ENCODE assay signal across 18 mouse cellular contexts in the genomic region with DNA sequence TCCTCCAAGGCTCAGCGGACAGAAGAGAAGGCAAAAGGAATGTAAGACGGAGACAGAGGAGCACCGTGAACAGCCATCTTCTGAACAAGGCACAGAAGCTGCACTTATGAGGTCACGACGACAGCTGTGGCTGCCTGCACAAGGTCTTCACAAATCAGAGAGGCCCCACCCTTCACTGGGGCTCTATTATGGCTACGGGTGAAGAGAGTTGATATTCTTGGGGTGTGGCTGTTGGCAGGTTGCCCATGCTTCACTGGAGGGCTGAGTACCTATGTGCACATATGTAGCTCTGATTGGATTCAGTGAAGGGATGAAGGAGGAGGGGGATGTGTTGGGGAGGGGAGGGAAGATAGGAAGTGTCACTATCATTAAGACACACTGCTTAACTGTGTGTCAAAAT. TPM values are rescaled to one million over a fixed set of nuclear protein-coding genes. Genes with fewer than 3 reads are reported as not detected.
DNase-seq lines count a peak whose midpoint lies in the region; ATAC-seq lines count a peak whose summit lies in the region.
"Had no signal": no experiment of that assay in that cellular context is flagged by ENCODE, and none has a peak within 500 bp of the region (broad histone marks: within the 10 kb centered on the region; RNA-seq: fewer than 3 reads in every experiment).

No protein-coding gene starts in this region.

- H3K4me1 ChIP-seq in heart, embryonic 16.5 days (ENCODE audit: control insufficient read depth, insufficient read depth, low read length) = peaks cover 12% of the 10 kb centered on the region
- H3K4me1 ChIP-seq in intestine, embryonic 15.5 days (replicated peaks) = peaks cover 15% of the 10 kb centered on the region
- no peaks in the 10 kb centered on the region for H3K4me1 ChIP-seq in hindbrain, embryonic 14.5 days (replicated peaks; ENCODE audit: control insufficient read depth, insufficient read depth, low read length)
- H3K4me1 ChIP-seq: midbrain, embryonic 15.5 days had no signal

- H3K27ac ChIP-seq in heart, embryonic 16.5 days (ENCODE audit: low read length) = peak overlapping the region; percentile 31
- H3K27ac ChIP-seq in intestine, embryonic 15.5 days = peak overlapping the region; percentile 66
- peak overlapping the region; percentile 79 for H3K27ac ChIP-seq in macrophage
- H3K27ac ChIP-seq in hindbrain, embryonic 14.5 days = no peak overlapping the region
- H3K27ac ChIP-seq: embryonic facial prominence, embryonic 13.5 days; heart, embryonic 10.5 days; midbrain, embryonic 15.5 days had no signal

- no peak for DNase-seq in heart, adult 18-20 months
- DNase-seq in MN1 (ENCODE audit: low spot score) = peak; percentile 46
- DNase-seq in right cerebral cortex, postnatal 36 days (ENCODE audit: low spot score in 2 of 2) = no peak
- DNase-seq in hindbrain, embryonic 14.5 days (ENCODE audit: low spot score) = no peak
- no peak for DNase-seq in ovary, adult 18-20 months (ENCODE audit: low spot score)
- DNase-seq: adrenal gland, postnatal 25 days; cerebellum, adult 9-11 months; kidney, adult 11 months; right cerebral cortex, postnatal 4 days had no signal

- H3K27me3 ChIP-seq in heart, embryonic 16.5 days (ENCODE audit: control insufficient read depth, insufficient read depth, low read length) = no peaks in the 10 kb centered on the region; the same call in 1 of the 2 replicates
- H3K27me3 ChIP-seq in intestine, embryonic 15.5 days (replicated peaks) = no peaks in the 10 kb centered on the region
- no peaks in the 10 kb centered on the region for H3K27me3 ChIP-seq in hindbrain, embryonic 14.5 days (ENCODE audit: control insufficient read depth, insufficient read depth, low read length)
- H3K27me3 ChIP-seq: embryonic facial prominence, embryonic 13.5 days; midbrain, embryonic 15.5 days had no signal

- H3K9ac ChIP-seq in heart, embryonic 16.5 days (ENCODE audit: low read length) = no peak overlapping the region
- H3K9ac ChIP-seq in intestine, embryonic 15.5 days = no peak overlapping the region
- no peak overlapping the region for H3K9ac ChIP-seq in hindbrain, embryonic 14.5 days
- H3K9ac ChIP-seq: embryonic facial prominence, embryonic 13.5 days; midbrain, embryonic 15.5 days had no signal

- WGBS in heart, embryonic 16.5 days = 55% methylated on average over 6 of the region's 6 CpGs
- 48% methylated on average over 6 of the region's 6 CpGs for WGBS in intestine, embryonic 15.5 days
- 64% methylated on average over 6 of the region's 6 CpGs for WGBS in macrophage (ENCODE audit: missing documents)
- 77% methylated on average over 6 of the region's 6 CpGs for WGBS in hindbrain, embryonic 14.5 days

- no peak for ATAC-seq in heart, embryonic 16.5 days (replicated peaks; ENCODE audit: extremely low read depth, insufficient read depth, low FRiP score)
- ATAC-seq in intestine, embryonic 15.5 days = peak; percentile 83
- no peak for ATAC-seq in hindbrain, embryonic 14.5 days (ENCODE audit: low FRiP score)
- ATAC-seq: CD4-positive, CD25-positive, alpha-beta regulatory T cell, adult 4 months; midbrain, embryonic 15.5 days had no signal

- no peak overlapping the region for H3K4me2 ChIP-seq in heart, embryonic 16.5 days (ENCODE audit: low read depth, low read length)
- H3K4me2 ChIP-seq in intestine, embryonic 15.5 days (replicated peaks) = peak overlapping the region; percentile 10; the same call in 1 of the 2 replicates
- H3K4me2 ChIP-seq in hindbrain, embryonic 14.5 days (replicated peaks) = no peak overlapping the region
- H3K4me2 ChIP-seq: embryonic facial prominence, embryonic 13.5 days; midbrain, embryonic 15.5 days had no signal

- H3K9me3 ChIP-seq in heart, embryonic 16.5 days (replicated peaks; ENCODE audit: control insufficient read depth, low read length) = no peaks in the 10 kb centered on the region
- no peaks in the 10 kb centered on the region for H3K9me3 ChIP-seq in intestine, embryonic 15.5 days
- H3K9me3 ChIP-seq in hindbrain, embryonic 14.5 days (ENCODE audit: control insufficient read depth, low read length) = no peaks in the 10 kb centered on the region
- H3K9me3 ChIP-seq: embryonic facial prominence, embryonic 13.5 days; heart, embryonic 10.5 days; midbrain, embryonic 15.5 days had no signal

- H3K36me3 ChIP-seq in heart, embryonic 16.5 days (ENCODE audit: control insufficient read depth, insufficient read depth) = no peaks in the 10 kb centered on the region
- no peaks in the 10 kb centered on the region for H3K36me3 ChIP-seq in intestine, embryonic 15.5 days
- H3K36me3 ChIP-seq in macrophage (ENCODE audit: inconsistent target) = no peaks in the 10 kb centered on the region
- no peaks in the 10 kb centered on the region for H3K36me3 ChIP-seq in hindbrain, embryonic 14.5 days (replicated peaks; ENCODE audit: control insufficient read depth, insufficient read depth)
- H3K36me3 ChIP-seq: embryonic facial prominence, embryonic 13.5 days; heart, embryonic 10.5 days; midbrain, embryonic 15.5 days had no signal

- no peaks in the 10 kb centered on the region for H3K79me2 ChIP-seq in macrophage (ENCODE audit: inconsistent target)

- no peak overlapping the region for H3K4me3 ChIP-seq in heart, embryonic 16.5 days (ENCODE audit: low read length)
- H3K4me3 ChIP-seq in intestine, embryonic 15.5 days (replicated peaks) = no peak overlapping the region
- peak overlapping the region; percentile 25; the same call in 1 of the 2 replicates for H3K4me3 ChIP-seq in macrophage (ENCODE audit: inconsistent target)
- H3K4me3 ChIP-seq in hindbrain, embryonic 14.5 days (replicated peaks; ENCODE audit: low read length) = no peak overlapping the region
- H3K4me3 ChIP-seq: embryonic facial prominence, embryonic 13.5 days; heart, embryonic 10.5 days; midbrain, embryonic 15.5 days had no signal

RNA-seq across cellular contexts. Expression of a gene that starts 11.9 kb away (rescaled TPM):
- polyA plus RNA-seq in heart, embryonic 16.5 days (2015; fragmentation: Nextera tagmentation; extraction: Ambion mirVana) = 1.4 and 2.7 TPM in 2 replicates
- total RNA-seq in heart, adult 18-20 months (2021) = under 1 TPM; 0.93 to 0.94 TPM
- 0.58 and 0.67 TPM in 2 replicates for polyA plus RNA-seq in intestine, embryonic 15.5 days (2015; fragmentation: Nextera tagmentation; extraction: Ambion mirVana)
- total RNA-seq in macrophage (2018; cell fraction: chromatin; rRNA removed) = under 1 TPM in 1 of 26 experiments, not detected in 25; 0.38 TPM
- under 1 TPM in 1 of 26 experiments, not detected in 25; 0.09 TPM for total RNA-seq in macrophage (2018; cell fraction: cytosol; rRNA removed)
- not detected for total RNA-seq in macrophage (2018; cell fraction: nucleus; rRNA removed)
- 0.09 TPM in 1 of 3 replicates, not detected in the others for polyA plus RNA-seq in macrophage (2018)
- 0.27 and 0.32 TPM in 2 replicates for polyA plus RNA-seq in hindbrain, embryonic 14.5 days (2014; fragmentation: Nextera tagmentation; extraction: Ambion mirVana)
- total RNA-seq: layer of hippocampus, adult 18-20 months had no signal
- polyA plus RNA-seq: CD4-positive, CD25-positive, alpha-beta regulatory T cell, adult 4 months had no signal

RNA-seq across cellular contexts. Expression of a gene that starts 26.9 kb away (rescaled TPM):
- 39.6 and 43.9 TPM in 2 replicates for polyA plus RNA-seq in heart, embryonic 16.5 days (2015; fragmentation: Nextera tagmentation; extraction: Ambion mirVana)
- 10 to 100 TPM; 15.4 to 15.9 TPM for total RNA-seq in heart, adult 18-20 months (2021)
- polyA plus RNA-seq in intestine, embryonic 15.5 days (2015; fragmentation: Nextera tagmentation; extraction: Ambion mirVana) = 79.1 and 90.1 TPM in 2 replicates
- total RNA-seq in macrophage (2018; cell fraction: chromatin; rRNA removed) = 100 to 1,000 TPM in 12 of 26 experiments, 10 to 100 TPM in 14; 25.0 to 305 (median 89.7) TPM
- total RNA-seq in macrophage (2018; cell fraction: cytosol; rRNA removed) = 100 to 1,000 TPM in 12 of 26 experiments, 10 to 100 TPM in 14; 40.6 to 213 (median 80.2) TPM
- total RNA-seq in macrophage (2018; cell fraction: nucleus; rRNA removed) = 100 to 1,000 TPM in 7 of 26 experiments, 10 to 100 TPM in 19; 21.3 to 159 (median 69.5) TPM
- 29.6 to 61.7 TPM (median 44.6 TPM) in 3 replicates for polyA plus RNA-seq in macrophage (2018)
- polyA plus RNA-seq in hindbrain, embryonic 14.5 days (2014; fragmentation: Nextera tagmentation; extraction: Ambion mirVana) = 28.5 and 29.8 TPM in 2 replicates

RNA-seq across cellular contexts. Expression of a gene that starts 31.0 kb away (rescaled TPM):
- 134 and 139 TPM in 2 replicates for polyA plus RNA-seq in heart, embryonic 16.5 days (2015; fragmentation: Nextera tagmentation; extraction: Ambion mirVana)
- 10 to 100 TPM; 39.1 to 44.1 TPM for total RNA-seq in heart, adult 18-20 months (2021)
- 135 and 142 TPM in 2 replicates for polyA plus RNA-seq in intestine, embryonic 15.5 days (2015; fragmentation: Nextera tagmentation; extraction: Ambion mirVana)
- total RNA-seq in macrophage (2018; cell fraction: chromatin; rRNA removed) = 10 to 100 TPM in 25 of 26 experiments, 1 to 10 TPM in 1; 7.3 to 29.2 (median 19.9) TPM
- 10 to 100 TPM; 42.4 to 81.4 (median 58.1) TPM for total RNA-seq in macrophage (2018; cell fraction: cytosol; rRNA removed)
- total RNA-seq in macrophage (2018; cell fraction: nucleus; rRNA removed) = 10 to 100 TPM; 22.8 to 50.9 (median 31.9) TPM
- polyA plus RNA-seq in macrophage (2018) = 36.9 to 60.9 TPM (median 57.7 TPM) in 3 replicates
- 248 and 261 TPM in 2 replicates for polyA plus RNA-seq in hindbrain, embryonic 14.5 days (2014; fragmentation: Nextera tagmentation; extraction: Ambion mirVana)

RNA-seq across cellular contexts. Expression of a gene that starts 32.4 kb away (rescaled TPM):
- polyA plus RNA-seq in heart, embryonic 16.5 days (2015; fragmentation: Nextera tagmentation; extraction: Ambion mirVana) = 3.3 and 8.5 TPM in 2 replicates
- total RNA-seq in heart, adult 18-20 months (2021) = under 1 TPM in 1 of 2 experiments, not detected in 1; 0.35 TPM
- not detected in 2 replicates for polyA plus RNA-seq in intestine, embryonic 15.5 days (2015; fragmentation: Nextera tagmentation; extraction: Ambion mirVana)
- not detected for total RNA-seq in macrophage (2018; cell fraction: chromatin; rRNA removed)
- total RNA-seq in macrophage (2018; cell fraction: cytosol; rRNA removed) = under 1 TPM in 1 of 26 experiments, not detected in 25; 0.33 TPM
- not detected for total RNA-seq in macrophage (2018; cell fraction: nucleus; rRNA removed)
- polyA plus RNA-seq in macrophage (2018) = not detected in 3 replicates
- polyA plus RNA-seq in hindbrain, embryonic 14.5 days (2014; fragmentation: Nextera tagmentation; extraction: Ambion mirVana) = 0.29 TPM in 1 of 2 replicates, not detected in the other
- total RNA-seq: layer of hippocampus, adult 18-20 months had no signal
- polyA plus RNA-seq: CD4-positive, CD25-positive, alpha-beta regulatory T cell, adult 4 months; embryonic facial prominence, embryonic 13.5 days; heart, embryonic 10.5 days; midbrain, embryonic 15.5 days; neural tube, embryonic 14.5 days had no signal

RNA-seq across cellular contexts. Expression of a gene that starts 34.1 kb away (rescaled TPM):
- 247 and 252 TPM in 2 replicates for polyA plus RNA-seq in heart, embryonic 16.5 days (2015; fragmentation: Nextera tagmentation; extraction: Ambion mirVana)
- 100 to 1,000 TPM; 245 to 267 TPM for total RNA-seq in heart, adult 18-20 months (2021)
- polyA plus RNA-seq in intestine, embryonic 15.5 days (2015; fragmentation: Nextera tagmentation; extraction: Ambion mirVana) = 222 and 231 TPM in 2 replicates
- total RNA-seq in macrophage (2018; cell fraction: chromatin; rRNA removed) = 10 to 100 TPM in 13 of 26 experiments, 1 to 10 TPM in 13; 1.7 to 22.3 (median 10.5) TPM
- total RNA-seq in macrophage (2018; cell fraction: cytosol; rRNA removed) = 10 to 100 TPM; 28.7 to 57.8 (median 43.9) TPM
- 10 to 100 TPM in 19 of 26 experiments, 1 to 10 TPM in 7; 5.3 to 29.6 (median 13.6) TPM for total RNA-seq in macrophage (2018; cell fraction: nucleus; rRNA removed)
- 28.2 to 81.1 TPM (median 37.6 TPM) in 3 replicates for polyA plus RNA-seq in macrophage (2018)
- polyA plus RNA-seq in hindbrain, embryonic 14.5 days (2014; fragmentation: Nextera tagmentation; extraction: Ambion mirVana) = 131 and 132 TPM in 2 replicates
